ENCODE assay signal across 37 mouse cellular contexts in genomic region chr7:45202654-45203053, GRCm38 (mm10). TPM values are rescaled to one million over a fixed set of nuclear protein-coding genes. Genes with fewer than 3 reads are reported as not detected.
DNase-seq lines count a peak whose midpoint lies in the region; ATAC-seq and TF ChIP-seq lines count a peak whose summit lies in the region.
"Had no signal": no experiment of that assay in that cellular context is flagged by ENCODE, and none has a peak within 500 bp of the region (broad histone marks: within the 10 kb centered on the region; RNA-seq: fewer than 3 reads in every experiment).

No protein-coding gene starts in this region.

- H3K9me3 ChIP-seq in heart, embryonic 15.5 days (replicated peaks) = no peaks in the 10 kb centered on the region
- H3K9me3 ChIP-seq in neural tube, embryonic 13.5 days = no peaks in the 10 kb centered on the region
- no peaks in the 10 kb centered on the region for H3K9me3 ChIP-seq in neural tube, embryonic 15.5 days (replicated peaks)
- H3K9me3 ChIP-seq: G1E; intestine, embryonic 15.5 days; midbrain, embryonic 10.5 days; midbrain, embryonic 15.5 days had no signal

- H3K36me3 ChIP-seq in heart, embryonic 15.5 days = no peaks in the 10 kb centered on the region
- H3K36me3 ChIP-seq in neural tube, embryonic 13.5 days = no peaks in the 10 kb centered on the region
- no peaks in the 10 kb centered on the region for H3K36me3 ChIP-seq in neural tube, embryonic 15.5 days
- H3K36me3 ChIP-seq: G1E; intestine, embryonic 15.5 days; midbrain, embryonic 10.5 days; midbrain, embryonic 15.5 days had no signal

- H3K9ac ChIP-seq in heart, embryonic 15.5 days = no peak overlapping the region
- H3K9ac ChIP-seq in neural tube, embryonic 13.5 days = 0 out of 2 replicates have a peak overlapping the region, but pooled peaks have one; percentile 22
- no peak overlapping the region for H3K9ac ChIP-seq in neural tube, embryonic 15.5 days (replicated peaks)
- H3K9ac ChIP-seq: intestine, embryonic 15.5 days; liver, embryonic 14.5 days; midbrain, embryonic 15.5 days had no signal

- ATAC-seq in frontal cortex, adult (ENCODE audit: low TSS enrichment) = peak; percentile 38; the same call in 1 of the 2 replicates
- ATAC-seq in heart, embryonic 15.5 days (replicated peaks; ENCODE audit: insufficient number of reproducible peaks, insufficient read depth, low FRiP score, low read depth) = no peak
- no peak for ATAC-seq in neural tube, embryonic 13.5 days (ENCODE audit: low read depth)
- no peak for ATAC-seq in neural tube, embryonic 15.5 days (ENCODE audit: low FRiP score)
- ATAC-seq: forebrain, embryonic 16.5 days; hindbrain, embryonic 16.5 days; intestine, embryonic 15.5 days; midbrain, embryonic 15.5 days; Patski had no signal

- 25% methylated on average over 9 of the region's 10 CpGs for WGBS in heart, embryonic 15.5 days
- WGBS in neural tube, embryonic 13.5 days = 69% methylated on average over 10 of the region's 10 CpGs
- 66% methylated on average over 10 of the region's 10 CpGs for WGBS in neural tube, embryonic 15.5 days

- H3K4me3 ChIP-seq in heart, embryonic 15.5 days = no peak overlapping the region
- H3K4me3 ChIP-seq in neural tube, embryonic 13.5 days = no peak overlapping the region
- H3K4me3 ChIP-seq in neural tube, embryonic 15.5 days (replicated peaks) = no peak overlapping the region
- no peak overlapping the region for H3K4me3 ChIP-seq in cortical plate, adult 2 months (ENCODE audit: insufficient read depth, low read length)
- H3K4me3 ChIP-seq: erythroblast, embryonic 14.5 days; intestine, embryonic 15.5 days; midbrain, embryonic 10.5 days; midbrain, embryonic 15.5 days had no signal

- no peak overlapping the region for H3K4me2 ChIP-seq in heart, embryonic 15.5 days
- no peak overlapping the region for H3K4me2 ChIP-seq in neural tube, embryonic 13.5 days
- H3K4me2 ChIP-seq in neural tube, embryonic 15.5 days = no peak overlapping the region
- H3K4me2 ChIP-seq: intestine, embryonic 15.5 days; midbrain, embryonic 15.5 days had no signal

- peak overlapping the region; percentile 31 for H3K27ac ChIP-seq in heart, embryonic 15.5 days
- H3K27ac ChIP-seq in neural tube, embryonic 13.5 days (replicated peaks) = no peak overlapping the region
- no peak overlapping the region for H3K27ac ChIP-seq in neural tube, embryonic 15.5 days (replicated peaks)
- 0 out of 2 replicates have a peak overlapping the region, but pooled peaks have one; percentile 63 for H3K27ac ChIP-seq in cortical plate, adult 2 months (ENCODE audit: insufficient read depth, low read length)
- H3K27ac ChIP-seq: intestine, embryonic 15.5 days; liver, embryonic 14.5 days; midbrain, embryonic 10.5 days; midbrain, embryonic 15.5 days had no signal

- 0 out of 2 replicates have a peak, but pooled peaks cover 5% of the 10 kb centered on the region for H3K27me3 ChIP-seq in heart, embryonic 15.5 days
- peaks cover 14% of the 10 kb centered on the region for H3K27me3 ChIP-seq in neural tube, embryonic 13.5 days
- H3K27me3 ChIP-seq in neural tube, embryonic 15.5 days (replicated peaks) = peaks cover 3% of the 10 kb centered on the region; the same call in 1 of the 2 replicates

- DNase-seq in frontal cortex, postnatal 14 days (ENCODE audit: low spot score in 2 of 2) = no peak
- no peak for DNase-seq in heart, adult 8-10 months (ENCODE audit: low spot score)
- no peak for DNase-seq in MN1 (ENCODE audit: low spot score)
- DNase-seq: adrenal gland, postnatal 10 days; cerebellum, adult 11 months; gastrocnemius, postnatal 10 days; heart, postnatal 10 days; kidney, adult 9 months; kidney, postnatal 10 days; layer of hippocampus, postnatal 36 days; liver; lung, adult 2 months; right cerebral cortex, postnatal 14 days; thymus, postnatal 36 days had no signal

- H3K4me1 ChIP-seq in heart, embryonic 15.5 days (replicated peaks) = peaks cover 6% of the 10 kb centered on the region; the same call in 1 of the 2 replicates
- peaks cover 11% of the 10 kb centered on the region; the same call in 1 of the 2 replicates for H3K4me1 ChIP-seq in neural tube, embryonic 13.5 days (replicated peaks)
- peaks cover 8% of the 10 kb centered on the region for H3K4me1 ChIP-seq in neural tube, embryonic 15.5 days
- H3K4me1 ChIP-seq in cortical plate, adult 2 months (ENCODE audit: control insufficient read depth, insufficient read depth, low read length) = peaks cover 2% of the 10 kb centered on the region; the same call in 1 of the 2 replicates
- H3K4me1 ChIP-seq: intestine, embryonic 15.5 days had no signal

- TF ChIP-seq POLR2A in cortical plate, adult 2 months (IDR thresholded peaks at IDR 0.05; ENCODE audit: extremely low read depth, insufficient read depth, low read length) = peak; percentile 63; the same call in 1 of the 2 replicates

- TF ChIP-seq CTCF in cortical plate, adult 2 months (IDR thresholded peaks at IDR 0.05; ENCODE audit: extremely low read depth, insufficient read depth, low read length) = no peak

RNA-seq across cellular contexts. Expression of gene Ccdc155, which starts 2.0 kb away (rescaled TPM):
- 0.53 and 0.80 TPM in 2 replicates for polyA plus RNA-seq in heart, embryonic 15.5 days (2015; fragmentation: Nextera tagmentation; extraction: Ambion mirVana)
- total RNA-seq in heart, adult 8-10 months (2022) = not detected
- polyA plus RNA-seq in neural tube, embryonic 13.5 days (2015; fragmentation: Nextera tagmentation; extraction: Ambion mirVana) = 0.29 and 0.45 TPM in 2 replicates
- 0.36 and 0.60 TPM in 2 replicates for polyA plus RNA-seq in neural tube, embryonic 15.5 days (2015; fragmentation: Nextera tagmentation; extraction: Ambion mirVana)
- 4.7 and 5.0 TPM in 2 replicates for polyA plus RNA-seq in cortical plate, adult 2 months (2012; rRNA removed)
- total RNA-seq: G1E; heart, postnatal 10 days; megakaryocyte progenitor cell, adult 5-6 weeks had no signal
- polyA plus RNA-seq: G1E had no signal

RNA-seq across cellular contexts. Expression of gene Dkkl1, which starts 9.3 kb away (rescaled TPM):
- polyA plus RNA-seq in heart, embryonic 15.5 days (2015; fragmentation: Nextera tagmentation; extraction: Ambion mirVana) = 0.90 and 1.2 TPM in 2 replicates
- total RNA-seq in heart, adult 8-10 months (2022) = not detected
- polyA plus RNA-seq in neural tube, embryonic 13.5 days (2015; fragmentation: Nextera tagmentation; extraction: Ambion mirVana) = 14.6 and 19.8 TPM in 2 replicates
- 15.6 and 17.7 TPM in 2 replicates for polyA plus RNA-seq in neural tube, embryonic 15.5 days (2015; fragmentation: Nextera tagmentation; extraction: Ambion mirVana)
- 41.4 and 47.2 TPM in 2 replicates for polyA plus RNA-seq in cortical plate, adult 2 months (2012; rRNA removed)
- total RNA-seq: gastrocnemius, postnatal 10 days; heart, postnatal 10 days had no signal
- polyA plus RNA-seq: G1E, Patski had no signal

RNA-seq across cellular contexts. Expression of gene Tead2, which starts 12.9 kb away (rescaled TPM):
- 89.0 and 106 TPM in 2 replicates for polyA plus RNA-seq in heart, embryonic 15.5 days (2015; fragmentation: Nextera tagmentation; extraction: Ambion mirVana)
- 10 to 100 TPM in 1 of 4 experiments, 1 to 10 TPM in 3; 6.2 to 10.4 (median 8.0) TPM for total RNA-seq in heart, adult 8-10 months (2022)
- 65.9 and 85.5 TPM in 2 replicates for polyA plus RNA-seq in neural tube, embryonic 13.5 days (2015; fragmentation: Nextera tagmentation; extraction: Ambion mirVana)
- polyA plus RNA-seq in neural tube, embryonic 15.5 days (2015; fragmentation: Nextera tagmentation; extraction: Ambion mirVana) = 28.9 and 44.5 TPM in 2 replicates
- polyA plus RNA-seq in cortical plate, adult 2 months (2012; rRNA removed) = 5.0 and 6.4 TPM in 2 replicates
- total RNA-seq: megakaryocyte progenitor cell, adult 5-6 weeks had no signal
- polyA plus RNA-seq: G1E had no signal

RNA-seq across cellular contexts. Expression of gene Pth2, which starts 21.9 kb away (rescaled TPM):
- polyA plus RNA-seq in heart, embryonic 15.5 days (2015; fragmentation: Nextera tagmentation; extraction: Ambion mirVana) = not detected in 2 replicates
- not detected for total RNA-seq in heart, adult 8-10 months (2022)
- not detected in 2 replicates for polyA plus RNA-seq in neural tube, embryonic 13.5 days (2015; fragmentation: Nextera tagmentation; extraction: Ambion mirVana)
- polyA plus RNA-seq in neural tube, embryonic 15.5 days (2015; fragmentation: Nextera tagmentation; extraction: Ambion mirVana) = not detected in 2 replicates
- not detected in 2 replicates for polyA plus RNA-seq in cortical plate, adult 2 months (2012; rRNA removed)
- total RNA-seq: adrenal gland, postnatal 10 days; common myeloid progenitor, adult 5-6 weeks; G1E; gastrocnemius, postnatal 10 days; heart, postnatal 10 days; layer of hippocampus, postnatal 36 days; left cerebral cortex, postnatal 14 days; megakaryocyte progenitor cell, adult 5-6 weeks had no signal
- polyA plus RNA-seq: embryonic facial prominence, embryonic 14.5 days; erythroblast, embryonic 14.5 days; forebrain, embryonic 11.5 days; G1E; gonadal fat pad, adult 2 months; hindbrain, embryonic 11.5 days; intestine, embryonic 15.5 days; large intestine, adult 2 months; limb, embryonic 11.5 days; liver, embryonic 14.5 days; lung, adult 2 months; midbrain, embryonic 10.5 days; Patski had no signal

RNA-seq across cellular contexts. Expression of gene Gfy, which starts 23.3 kb away (rescaled TPM):
- polyA plus RNA-seq in heart, embryonic 15.5 days (2015; fragmentation: Nextera tagmentation; extraction: Ambion mirVana) = 0.10 TPM in 1 of 2 replicates, not detected in the other
- not detected for total RNA-seq in heart, adult 8-10 months (2022)
- polyA plus RNA-seq in neural tube, embryonic 13.5 days (2015; fragmentation: Nextera tagmentation; extraction: Ambion mirVana) = not detected in 2 replicates
- not detected in 2 replicates for polyA plus RNA-seq in neural tube, embryonic 15.5 days (2015; fragmentation: Nextera tagmentation; extraction: Ambion mirVana)
- polyA plus RNA-seq in cortical plate, adult 2 months (2012; rRNA removed) = 0.38 and 0.62 TPM in 2 replicates
- total RNA-seq: adrenal gland, postnatal 10 days; common myeloid progenitor, adult 5-6 weeks; heart, postnatal 10 days; megakaryocyte progenitor cell, adult 5-6 weeks had no signal
- polyA plus RNA-seq: erythroblast, embryonic 14.5 days; forebrain, embryonic 16.5 days; G1E; gonadal fat pad, adult 2 months; hindbrain, embryonic 11.5 days; hindbrain, embryonic 16.5 days; intestine, embryonic 15.5 days; large intestine, adult 2 months; limb, embryonic 11.5 days; liver, embryonic 14.5 days; midbrain, embryonic 10.5 days; midbrain, embryonic 15.5 days; Patski had no signal

Comparison
In these comparisons a context has a peak if more than half of its experiments do, and no peak if none do; other contexts are left out.
1. H3K27ac ChIP-seq: peak in heart, embryonic 15.5 days (single experiment) and cortical plate, adult 2 months (single experiment); none in neural tube, embryonic 13.5 days (single experiment) and neural tube, embryonic 15.5 days (single experiment).